ENCODE assay signal across 7 mouse cellular contexts in the genomic region with DNA sequence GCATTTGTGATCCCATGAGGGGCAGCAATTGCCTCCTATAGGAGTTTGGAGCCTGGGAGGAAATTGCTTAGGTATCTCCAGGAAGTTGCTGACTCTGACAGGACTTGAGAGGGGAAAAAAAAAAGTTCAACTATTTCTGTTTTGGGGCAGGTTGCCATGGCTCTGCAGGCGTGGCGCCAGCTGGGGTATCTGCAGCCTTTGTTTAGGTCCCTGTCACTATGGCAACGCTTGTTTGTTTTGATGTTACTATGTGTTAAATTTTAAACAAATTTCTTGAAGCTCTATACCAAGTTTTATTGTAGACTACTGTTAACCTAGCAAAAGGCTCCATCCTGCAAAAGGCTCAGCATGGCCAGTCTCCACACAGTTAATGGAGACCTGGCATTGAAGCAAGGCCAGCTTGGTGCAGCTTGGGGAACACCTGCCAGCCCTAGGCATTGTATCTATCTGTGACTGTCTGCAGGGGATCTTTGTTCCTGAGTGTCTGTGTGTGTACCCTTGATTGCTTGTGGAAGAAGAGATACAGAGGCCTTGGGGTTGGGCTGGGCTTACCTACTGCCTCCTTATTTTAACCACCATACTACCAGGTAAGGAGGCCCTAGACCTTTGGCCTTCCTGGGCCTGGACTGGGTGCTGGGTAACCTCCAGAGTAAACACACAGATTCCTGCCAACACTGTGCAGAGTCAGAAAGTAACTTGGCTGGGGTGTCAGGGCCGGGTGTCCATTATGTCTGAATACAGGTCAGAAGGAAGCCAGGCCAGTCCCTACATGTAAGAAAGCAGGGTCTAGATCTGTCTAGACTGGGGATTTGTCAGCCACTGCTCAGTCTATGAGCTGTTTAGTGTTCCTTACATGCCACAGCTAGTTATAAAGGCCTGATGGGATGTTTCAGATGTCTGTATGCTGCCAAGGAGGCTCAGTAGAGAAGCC. TPM values are rescaled to one million over a fixed set of nuclear protein-coding genes. Genes with fewer than 3 reads are reported as not detected.
DNase-seq lines count a peak whose midpoint lies in the region; ATAC-seq and TF ChIP-seq lines count a peak whose summit lies in the region.

No protein-coding gene starts in this region.

- DNase-seq in retina, postnatal 1 day, result peak; percentile 46
- no peak for DNase-seq in retina, embryonic 14.5 days (ENCODE audit: low spot score)
- peak; percentile 52 to 61 for DNase-seq in cerebellum, adult 2 months

- H3K27me3 ChIP-seq in cerebellum, adult 2 months (ENCODE audit: control insufficient read depth, insufficient read depth, low read length), result no peaks in the 10 kb centered on the region
- H3K27me3 ChIP-seq in heart, embryonic 11.5 days (ENCODE audit: control insufficient read depth, insufficient read depth, low read length), result no peaks in the 10 kb centered on the region
- H3K27me3 ChIP-seq in limb, embryonic 13.5 days, result no peaks in the 10 kb centered on the region
- H3K27me3 ChIP-seq in stomach, embryonic 14.5 days (ENCODE audit: control insufficient read depth, insufficient read depth, low read length), result no peaks in the 10 kb centered on the region

- no peak overlapping the region for H3K4me3 ChIP-seq in cerebellum, adult 2 months (replicated peaks; ENCODE audit: insufficient read depth, low read depth, low read length)
- H3K4me3 ChIP-seq in heart, embryonic 11.5 days (ENCODE audit: low read depth, low read length), result no peak overlapping the region
- no peak overlapping the region for H3K4me3 ChIP-seq in limb, embryonic 13.5 days
- H3K4me3 ChIP-seq in stomach, embryonic 14.5 days (ENCODE audit: low read depth, low read length), result no peak overlapping the region

- H3K9me3 ChIP-seq in heart, embryonic 11.5 days (replicated peaks; ENCODE audit: control insufficient read depth, low read length), result no peaks in the 10 kb centered on the region
- H3K9me3 ChIP-seq in limb, embryonic 13.5 days, result no peaks in the 10 kb centered on the region
- H3K9me3 ChIP-seq in stomach, embryonic 14.5 days (ENCODE audit: control insufficient read depth, low read depth, low read length), result no peaks in the 10 kb centered on the region

- TF ChIP-seq CTCF in cerebellum, adult 2 months (IDR thresholded peaks at IDR 0.05; ENCODE audit: borderline replicate concordance, insufficient read depth, low read depth, low read length), result no peak

- H3K27ac ChIP-seq in cerebellum, adult 2 months (ENCODE audit: insufficient read depth, low read length), result peak overlapping the region; percentile 38; the same call in 1 of the 2 replicates
- H3K27ac ChIP-seq in heart, embryonic 11.5 days (ENCODE audit: low read depth, low read length), result peak overlapping the region; percentile 50; the same call in 1 of the 2 replicates
- H3K27ac ChIP-seq in limb, embryonic 13.5 days, result no peak overlapping the region
- no peak overlapping the region for H3K27ac ChIP-seq in stomach, embryonic 14.5 days (ENCODE audit: low read length)

- no peaks in the 10 kb centered on the region for H3K36me3 ChIP-seq in heart, embryonic 11.5 days (ENCODE audit: control insufficient read depth, insufficient read depth, low read length)
- no peaks in the 10 kb centered on the region for H3K36me3 ChIP-seq in limb, embryonic 13.5 days
- H3K36me3 ChIP-seq in stomach, embryonic 14.5 days (ENCODE audit: control insufficient read depth, insufficient read depth, low read length), result no peaks in the 10 kb centered on the region

- no peak for ATAC-seq in heart, embryonic 11.5 days (replicated peaks; ENCODE audit: insufficient number of reproducible peaks, low FRiP score, low TSS enrichment)
- 0 out of 2 replicates have a peak, but pooled peaks have one; percentile 9 for ATAC-seq in limb, embryonic 13.5 days (ENCODE audit: low FRiP score, low read depth)
- peak; percentile 20; the same call in 1 of the 2 replicates for ATAC-seq in stomach, embryonic 14.5 days (ENCODE audit: insufficient number of reproducible peaks, insufficient read depth, low FRiP score, low read depth)
- ATAC-seq in erythroid progenitor cell, adult 5-6 weeks (replicated peaks; ENCODE audit: low FRiP score, poor library complexity, severe bottlenecking), result no peak

- TF ChIP-seq POLR2A in cerebellum, adult 2 months (IDR thresholded peaks at IDR 0.05; ENCODE audit: borderline replicate concordance, insufficient read depth, low read length), result no peak

- no peak overlapping the region for H3K4me2 ChIP-seq in heart, embryonic 11.5 days
- no peak overlapping the region for H3K4me2 ChIP-seq in limb, embryonic 13.5 days (replicated peaks)
- H3K4me2 ChIP-seq in stomach, embryonic 14.5 days (replicated peaks; ENCODE audit: low read depth, low read length), result no peak overlapping the region

- H3K9ac ChIP-seq in heart, embryonic 11.5 days (ENCODE audit: low read depth, low read length), result no peak overlapping the region
- H3K9ac ChIP-seq in limb, embryonic 13.5 days, result no peak overlapping the region; the same call in 1 of the 2 replicates
- H3K9ac ChIP-seq in stomach, embryonic 14.5 days (replicated peaks; ENCODE audit: low read depth, low read length), result no peak overlapping the region

- peaks cover 27% of the 10 kb centered on the region for H3K4me1 ChIP-seq in cerebellum, adult 2 months (ENCODE audit: control insufficient read depth, insufficient read depth, low read length)
- peaks cover 6% of the 10 kb centered on the region for H3K4me1 ChIP-seq in heart, embryonic 11.5 days (ENCODE audit: control insufficient read depth, insufficient read depth, low read length)
- no peaks in the 10 kb centered on the region for H3K4me1 ChIP-seq in limb, embryonic 13.5 days
- no peaks in the 10 kb centered on the region for H3K4me1 ChIP-seq in stomach, embryonic 14.5 days (ENCODE audit: control insufficient read depth, insufficient read depth, low read length)

- WGBS in cerebellum, adult 2 months, result 44% methylated on average over 4 of the region's 4 CpGs
- 65% methylated on average over 4 of the region's 4 CpGs for WGBS in heart, embryonic 11.5 days (ENCODE audit: insufficient replicate concordance)
- 68% methylated on average over 4 of the region's 4 CpGs for WGBS in limb, embryonic 13.5 days
- 68% methylated on average over 4 of the region's 4 CpGs for WGBS in stomach, embryonic 14.5 days

RNA-seq across cellular contexts. Expression of gene Tppp, which starts 16.2 kb away (rescaled TPM):
- 178 and 180 TPM in 2 replicates for polyA plus RNA-seq in cerebellum, adult 2 months (2012; rRNA removed)
- 2.7 and 3.2 TPM in 2 replicates for polyA plus RNA-seq in heart, embryonic 11.5 days (2014; fragmentation: Nextera tagmentation; extraction: Ambion mirVana)
- 0.59 and 0.87 TPM in 2 replicates for polyA plus RNA-seq in limb, embryonic 13.5 days (2015; fragmentation: Nextera tagmentation; extraction: Ambion mirVana)
- polyA plus RNA-seq in stomach, embryonic 14.5 days (2014; fragmentation: Nextera tagmentation; extraction: Ambion mirVana), result 1.4 and 1.8 TPM in 2 replicates
- 0.36 and 0.42 TPM in 2 replicates for total RNA-seq in erythroid progenitor cell, adult 5-6 weeks (2015; ENCODE audit: low replicate concordance)
- 0.08 and 1.0 TPM in 2 replicates for total RNA-seq in erythroid progenitor cell, adult 5-6 weeks (2017; ENCODE audit: low replicate concordance)

RNA-seq across cellular contexts. Expression of gene Cep72, which starts 36.7 kb away (rescaled TPM):
- polyA plus RNA-seq in cerebellum, adult 2 months (2012; rRNA removed), result 8.2 and 9.7 TPM in 2 replicates
- 11.2 and 18.8 TPM in 2 replicates for polyA plus RNA-seq in heart, embryonic 11.5 days (2014; fragmentation: Nextera tagmentation; extraction: Ambion mirVana)
- 15.3 and 16.1 TPM in 2 replicates for polyA plus RNA-seq in limb, embryonic 13.5 days (2015; fragmentation: Nextera tagmentation; extraction: Ambion mirVana)
- 14.7 and 17.0 TPM in 2 replicates for polyA plus RNA-seq in stomach, embryonic 14.5 days (2014; fragmentation: Nextera tagmentation; extraction: Ambion mirVana)
- total RNA-seq in erythroid progenitor cell, adult 5-6 weeks (2015; ENCODE audit: low replicate concordance), result 17.2 and 22.7 TPM in 2 replicates
- total RNA-seq in erythroid progenitor cell, adult 5-6 weeks (2017; ENCODE audit: low replicate concordance), result 24.7 and 28.1 TPM in 2 replicates

Comparison
In these comparisons a context has a peak if more than half of its experiments do, and no peak if none do; other contexts are left out.
1. H3K27ac ChIP-seq: peak in cerebellum, adult 2 months (single experiment) and heart, embryonic 11.5 days (single experiment); none in limb, embryonic 13.5 days (single experiment) and stomach, embryonic 14.5 days (single experiment).
2. ATAC-seq: peak in limb, embryonic 13.5 days (single experiment) and stomach, embryonic 14.5 days (single experiment); none in heart, embryonic 11.5 days (single experiment) and erythroid progenitor cell, adult 5-6 weeks (single experiment).
3. RNA of gene Tppp, which starts 16.2 kb away (polyA plus RNA-seq): 178 to 180 TPM in cerebellum, adult 2 months; 2.7 to 3.2 TPM in heart, embryonic 11.5 days, 1.4 to 1.8 TPM in stomach, embryonic 14.5 days and 0.59 to 0.87 TPM in limb, embryonic 13.5 days; every median in the first group is over 10 times any median in the second.